Mouse (Mus musculus) gastrocnemius, postnatal 14 days (tissue): ENCODE results near the gene Cox5a. TPM values are rescaled to one million over a fixed set of nuclear protein-coding genes. Genes with fewer than 3 reads are reported as not detected.

Experiments used
- DNase-seq: peaks from one replicate; pipeline ENCODE4 v3.0.0; 2021; ENCODE audit warnings: mixed read lengths
- intact Hi-C: fragments of 180-260 bp; cut with DNase I; formaldehyde crosslinking; loops from one replicate; pipeline ENCODE4 v1.15.1; 2025; ENCODE audit warnings: low total_unique reads
- total RNA-seq, 2 experiments: library from RNA; stranded (reverse); gene quantifications; 2 replicates each; pipeline ENCODE4 v1.2.3; 2021

Cox5a gene
- total RNA-seq, 2 experiments from 2014 or later, result 1,175 to 1,382 TPM

DNA sequence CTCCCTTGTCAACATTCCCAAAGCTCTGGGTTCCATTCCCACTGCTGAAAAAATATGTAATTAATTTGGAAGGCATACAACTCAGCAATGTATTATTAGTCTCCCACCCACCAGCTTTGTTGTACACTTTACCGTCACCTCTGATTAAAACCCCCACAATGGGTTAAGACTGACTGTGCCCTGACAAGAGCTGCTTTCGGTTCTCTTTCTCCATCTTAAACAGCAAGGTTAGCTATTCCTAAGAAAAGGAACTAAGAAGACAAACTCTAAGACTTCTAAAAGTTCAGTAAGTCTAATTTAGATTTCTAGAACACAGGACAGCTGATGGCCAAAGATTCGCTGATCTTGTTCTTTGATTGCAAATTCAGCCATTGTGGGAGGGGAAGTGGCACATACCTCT is 36.1 kb downstream of the Cox5a start:
- no peak for DNase-seq
- intact Hi-C loops, result no loop called here

DNA sequence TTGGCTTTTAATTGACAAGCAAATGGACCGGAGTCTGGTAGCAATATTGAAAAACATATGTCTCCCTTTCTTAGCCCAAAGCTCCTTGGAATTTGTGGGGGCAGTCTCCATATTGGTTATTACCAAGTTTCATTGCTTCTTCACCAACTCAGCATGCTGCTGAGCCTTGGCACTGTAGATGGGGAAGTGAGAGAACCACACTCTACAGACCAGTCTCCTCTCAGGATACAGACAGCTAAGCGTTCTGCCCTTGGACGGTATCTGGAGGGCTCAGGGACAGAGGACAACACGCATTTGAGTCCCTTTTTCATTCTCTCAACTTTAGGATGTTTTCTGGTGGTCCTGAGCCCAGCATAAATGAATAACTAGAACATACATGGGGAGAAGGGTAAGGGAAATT is 37.6 kb downstream of the Cox5a start:
- intact Hi-C loops, result no loop called here
- no peak for DNase-seq

DNA sequence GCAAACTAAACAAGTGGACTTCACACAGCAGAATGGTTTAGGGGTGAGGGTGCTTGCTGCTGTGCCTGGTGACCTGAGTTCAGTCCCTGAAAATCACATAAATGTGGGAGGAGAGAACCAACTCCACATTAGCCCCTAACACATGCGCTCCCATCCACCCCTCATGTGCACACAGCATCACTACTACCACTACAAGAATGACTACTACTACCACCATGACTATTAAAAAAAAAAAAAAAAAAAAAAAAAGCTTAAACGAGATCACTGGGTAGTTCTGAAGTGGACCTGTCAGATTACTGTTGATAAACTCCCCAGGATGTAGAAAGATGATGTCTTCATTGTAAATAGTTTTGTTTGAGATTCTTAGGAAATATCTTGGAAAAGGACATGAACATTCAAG is 38.5 kb downstream of the Cox5a start:
- intact Hi-C loops, result no loop called here
- no peak for DNase-seq

DNA sequence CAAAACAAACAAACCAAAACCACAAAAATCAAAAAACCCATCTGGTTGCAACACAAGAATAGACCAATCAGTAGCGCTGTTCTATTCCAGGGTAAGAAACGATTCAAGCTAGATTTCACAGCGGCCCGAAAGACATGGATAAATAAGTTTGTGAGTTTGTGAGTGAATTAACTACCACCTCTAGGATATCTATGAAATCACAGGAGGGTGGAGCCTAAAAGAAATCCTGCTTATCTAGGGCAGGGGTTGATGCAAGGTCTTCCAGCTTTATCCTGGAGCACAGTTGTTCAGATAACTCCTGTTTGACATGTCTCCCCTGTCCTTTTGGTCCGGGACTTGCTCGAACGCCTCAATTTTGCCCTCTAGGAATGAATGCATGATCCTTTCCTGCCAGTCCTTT is 39.2 kb downstream of the Cox5a start:
- no peak for DNase-seq
- intact Hi-C loops, result no loop called here

DNA sequence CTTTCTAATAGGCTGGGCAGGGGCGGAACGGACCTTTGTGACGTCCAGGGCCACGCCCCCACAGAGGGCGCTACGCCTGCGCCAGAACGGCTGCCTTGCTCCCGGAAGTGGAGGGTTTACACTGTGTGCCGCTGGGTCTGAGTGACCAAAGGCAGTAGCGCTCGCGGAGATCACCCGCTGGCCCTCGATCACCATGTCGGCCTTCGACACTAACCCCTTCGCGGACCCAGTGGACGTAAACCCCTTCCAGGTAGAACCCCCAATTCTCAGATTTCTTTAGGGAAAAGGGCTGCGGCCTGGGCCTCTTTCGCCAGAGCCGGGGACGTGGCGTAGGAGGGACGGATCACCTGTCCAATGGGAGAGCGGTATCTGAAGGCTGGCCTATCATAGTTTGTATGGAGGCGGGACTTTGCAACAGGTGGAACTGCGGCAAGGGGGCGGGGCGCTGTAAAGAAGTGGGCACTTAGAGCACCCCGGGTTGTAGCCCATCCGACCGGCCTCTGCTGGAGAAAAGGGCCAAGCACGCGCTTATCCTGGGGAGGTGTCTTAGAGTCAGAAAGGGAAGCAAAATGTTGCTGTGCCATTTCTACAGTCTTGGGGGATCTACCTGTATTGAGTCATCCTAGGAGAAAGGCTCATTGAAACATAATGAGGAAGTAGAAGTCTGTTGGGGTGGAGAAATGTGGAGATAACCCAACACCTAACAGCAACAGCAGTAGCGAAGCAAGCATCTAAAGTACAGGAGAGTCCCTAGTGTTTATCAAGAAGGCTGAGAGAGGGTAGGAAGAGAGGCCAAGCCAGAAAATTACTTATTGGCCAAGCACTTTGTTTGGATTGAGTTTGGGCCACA is 40.0 kb downstream of the Cox5a start, which contains the start of gene Scamp2:
TSS of gene Scamp2 (plus strand) at position 83 of the 850 bp plus-strand sequence.
- intact Hi-C loops, result no loop called here
- peak; percentile 94 for DNase-seq

DNA sequence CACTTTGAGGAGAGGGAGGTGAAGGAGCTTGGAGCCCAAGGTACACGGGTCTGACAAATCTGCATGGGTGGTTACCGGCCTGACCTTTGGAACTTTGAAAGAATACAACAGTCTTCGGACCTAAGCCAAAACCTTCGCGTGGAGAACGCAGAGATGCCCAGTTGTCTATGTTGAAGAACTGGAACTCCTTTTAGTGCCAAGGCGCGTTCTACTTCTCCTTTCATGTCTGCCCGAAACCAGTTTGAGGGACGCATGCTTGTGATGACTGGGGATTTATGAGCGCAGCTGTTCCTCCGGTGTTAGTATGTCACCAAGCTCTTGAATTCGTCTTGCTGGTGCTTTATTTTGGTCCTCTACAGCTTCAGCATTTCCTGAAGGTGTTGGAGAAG is 40.6 kb downstream of the Cox5a start:
- intact Hi-C loops, result no loop called here
- DNase-seq, result no peak

DNA sequence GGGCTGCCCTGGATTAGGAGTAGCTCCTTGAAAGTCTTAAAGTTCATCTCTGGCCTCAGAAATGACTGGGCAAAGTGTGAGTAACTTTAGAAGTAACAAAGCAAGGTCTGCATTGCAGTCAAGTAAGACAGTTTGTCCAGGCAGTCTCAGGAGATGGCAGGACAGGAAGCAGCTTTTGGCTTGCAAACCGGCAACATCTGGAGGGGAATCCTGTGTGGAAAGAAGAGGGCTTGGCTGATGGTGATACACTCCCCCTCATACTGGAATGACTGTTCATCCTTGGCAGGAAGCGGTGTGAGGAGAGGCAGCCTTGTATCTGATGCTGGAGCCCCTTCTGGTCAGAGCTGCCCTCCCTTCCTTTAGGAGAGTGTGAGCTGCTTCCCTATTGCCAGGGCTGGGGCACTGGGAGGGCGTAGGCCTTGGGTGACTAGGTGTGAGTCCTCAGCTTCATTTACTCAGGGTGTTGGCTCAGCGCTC is 41.9 kb downstream of the Cox5a start:
- DNase-seq, result peak; percentile 73
- intact Hi-C loops, result no loop called here

DNA sequence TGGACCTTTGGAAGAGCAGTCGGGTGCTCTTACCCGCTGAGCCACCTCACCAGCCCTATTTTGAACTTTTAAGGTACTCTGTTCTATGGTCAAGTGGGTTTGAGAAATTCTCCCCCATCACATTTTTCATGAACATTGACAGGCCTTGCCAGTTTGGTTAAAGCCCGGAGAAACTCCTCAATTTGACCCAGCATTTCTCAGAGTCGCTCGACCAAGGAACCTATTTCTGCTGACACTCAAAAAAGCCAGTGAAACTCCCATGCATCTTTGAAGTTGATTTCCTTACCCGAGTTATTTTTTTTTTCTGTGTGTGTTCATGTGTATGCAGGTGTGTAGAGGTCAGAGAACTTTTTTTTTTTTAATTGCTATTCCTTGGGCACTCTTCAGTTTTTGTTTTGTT is 43.5 kb downstream of the Cox5a start:
- intact Hi-C loops, result no loop called here
- DNase-seq, result no peak

DNA sequence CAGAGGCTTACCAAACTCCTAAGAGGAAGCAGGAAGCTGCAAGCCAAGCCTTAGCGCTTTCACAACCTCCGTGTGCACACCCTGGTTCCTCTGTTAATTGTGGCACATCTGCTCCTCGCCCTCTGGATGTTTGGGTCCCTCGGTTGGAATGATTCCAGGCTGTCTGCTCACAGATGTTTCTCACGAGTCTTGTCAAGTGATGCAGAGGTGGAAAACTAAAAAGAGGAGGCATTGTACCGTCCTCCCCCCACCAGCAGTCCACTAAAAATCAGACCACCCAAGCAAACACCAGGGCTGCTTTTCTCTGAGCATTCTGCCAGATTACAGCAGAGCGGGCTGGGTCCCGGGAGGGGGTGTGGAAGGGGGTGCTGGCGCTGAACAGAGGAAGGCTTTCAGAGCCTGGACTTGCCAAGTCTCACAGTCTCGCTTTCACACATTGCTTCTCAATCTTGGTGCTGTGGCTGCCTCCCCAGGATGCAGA is 44.7 kb downstream of the Cox5a start:
- peak; percentile 68 for DNase-seq
- intact Hi-C loops, result no loop called here

DNA sequence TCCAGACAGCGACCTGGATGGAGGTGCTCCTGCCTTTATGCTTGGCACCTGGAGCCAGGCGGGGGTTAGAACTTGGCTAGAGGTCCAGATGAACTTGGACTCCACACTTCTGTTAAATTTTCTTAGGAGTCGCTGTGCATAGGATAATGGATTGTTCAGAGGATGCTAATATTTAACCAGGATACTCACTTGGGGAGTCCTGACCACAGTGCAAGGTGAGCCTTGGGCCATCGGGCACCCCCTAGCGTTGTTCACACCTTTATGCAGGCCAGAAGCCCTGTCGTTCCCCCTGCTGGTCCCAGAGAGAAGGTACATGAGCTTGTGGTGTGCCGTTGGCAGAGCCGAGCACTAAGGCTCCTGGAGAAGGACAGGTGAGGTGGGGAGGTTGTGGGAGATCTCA is 45.8 kb downstream of the Cox5a start:
- intact Hi-C loops, result no loop called here
- DNase-seq, result no peak

DNA sequence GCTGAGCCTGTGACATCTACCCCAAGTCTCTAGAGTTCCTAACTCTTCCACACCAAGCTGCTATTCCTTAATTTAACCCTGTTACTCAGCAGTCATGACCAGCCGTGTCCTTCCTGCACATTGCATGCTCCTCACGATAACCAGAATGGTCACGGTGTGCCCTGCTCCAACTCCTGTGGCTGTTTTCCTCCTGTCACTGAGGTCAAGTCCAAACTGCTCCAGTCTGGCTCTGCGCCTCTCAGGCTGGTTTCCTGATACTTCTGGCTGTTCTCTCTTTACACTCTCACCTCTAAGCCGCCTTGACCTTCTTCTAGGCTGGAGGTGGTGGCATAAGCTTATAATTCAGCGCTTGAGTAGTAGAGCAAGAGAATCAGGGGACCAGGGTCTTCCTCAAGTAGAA is 47.4 kb downstream of the Cox5a start:
- DNase-seq, result peak; percentile 44
- intact Hi-C loops, result no loop called here

DNA sequence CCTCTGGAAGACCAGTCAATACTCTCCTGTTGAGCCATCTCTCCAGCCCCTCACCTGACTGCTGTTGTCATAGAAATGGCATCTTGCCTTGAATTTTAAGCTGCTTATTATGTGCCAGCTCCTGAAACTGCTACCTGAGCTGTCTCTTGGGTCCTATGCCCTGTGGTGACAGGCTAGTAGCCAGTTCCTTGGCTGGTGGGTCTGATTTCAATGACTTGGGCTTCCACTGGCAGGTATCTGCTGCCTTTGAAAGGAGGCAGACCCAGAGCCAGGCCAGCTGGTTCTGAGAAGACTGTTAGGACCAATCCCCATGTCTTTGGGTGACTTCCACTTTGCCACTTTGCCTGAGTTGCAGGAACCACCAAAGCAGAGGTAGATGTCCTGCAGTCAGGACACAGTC is 53.3 kb downstream of the Cox5a start:
- intact Hi-C loops, result no loop called here
- DNase-seq, result no peak

DNA sequence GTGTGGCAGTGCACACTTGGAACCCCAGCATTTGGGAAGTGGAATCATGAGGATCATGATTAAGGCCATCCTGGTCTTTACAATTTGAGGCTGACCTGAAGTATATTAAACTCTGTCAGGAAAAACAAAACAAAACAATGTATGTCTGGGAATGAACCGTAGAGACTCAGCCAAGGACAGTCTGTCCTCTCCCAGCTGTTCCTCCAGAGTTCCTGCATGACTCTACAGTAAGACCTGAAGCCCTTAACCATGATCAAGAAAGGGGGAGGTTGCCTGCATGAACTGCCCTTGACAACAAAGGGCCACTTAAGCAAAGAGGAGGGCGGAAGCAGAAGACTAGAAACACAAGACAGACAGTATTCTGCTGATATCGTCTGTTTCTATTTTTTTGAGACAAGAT is 54.5 kb downstream of the Cox5a start:
- DNase-seq, result no peak
- intact Hi-C loops, result no loop called here

DNA sequence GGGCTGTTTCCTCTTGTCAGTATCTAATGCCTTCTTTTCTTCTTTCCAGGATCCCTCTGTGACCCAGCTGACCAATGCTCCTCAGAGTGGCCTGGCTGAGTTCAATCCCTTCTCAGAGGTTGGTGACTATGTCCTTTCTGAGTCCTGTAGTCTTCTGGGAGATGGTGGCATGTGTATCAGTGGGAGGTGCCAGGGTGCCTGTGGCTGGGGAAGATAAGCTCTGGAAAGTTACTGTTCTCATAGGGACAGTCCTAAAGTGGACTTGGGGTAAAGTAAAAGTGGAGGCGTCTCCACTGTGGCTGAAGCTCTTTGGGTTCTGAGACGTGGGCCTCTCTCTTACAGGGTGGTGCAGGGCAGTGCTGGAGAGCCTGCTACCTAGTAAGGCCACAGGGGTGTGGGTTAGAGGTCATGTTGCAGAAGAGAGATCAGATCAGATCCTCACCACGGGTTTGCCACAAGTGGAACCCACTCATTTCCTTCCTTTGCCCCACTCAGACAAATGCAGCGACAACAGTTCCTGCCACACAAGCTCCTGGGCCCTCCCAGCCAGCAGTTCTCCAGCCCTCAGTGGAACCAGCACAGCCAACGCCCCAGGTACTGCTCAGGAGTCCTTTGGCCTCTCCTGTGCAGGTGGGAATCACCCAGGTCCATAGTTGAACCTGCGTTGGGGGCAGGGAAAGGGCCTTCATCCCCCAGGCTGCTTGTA is 56.2 kb downstream of the Cox5a start:
- intact Hi-C loops, result no loop called here
- DNase-seq, result no peak

Other genes with a start within 250 kb of the Cox5a start
- gene Ppcdc, start 81.2 kb upstream of the Cox5a start, total RNA-seq, result 1 to 10 TPM; 7.3 to 7.6 TPM
- 1 to 10 TPM; 3.6 to 6.4 TPM for gene Scamp5, start 53.2 kb upstream of the Cox5a start, total RNA-seq
- not detected for gene Rpp25, start 17.2 kb upstream of the Cox5a start, total RNA-seq
- 1 to 10 TPM; 4.5 to 6.1 TPM for gene Fam219b, start 16.3 kb downstream of the Cox5a start, total RNA-seq
- 10 to 100 TPM; 69.8 to 87.0 TPM for gene Mpi, start 31.5 kb downstream of the Cox5a start, total RNA-seq
- gene Scamp2, start 39.7 kb downstream of the Cox5a start, total RNA-seq, result 10 to 100 TPM; 44.2 to 45.0 TPM
- 1 to 10 TPM; 3.4 to 4.3 TPM for gene Ulk3, start 68.2 kb downstream of the Cox5a start, total RNA-seq
- not detected for gene Cplx3, start 85.0 kb downstream of the Cox5a start, total RNA-seq
- gene Lman1l, start 99.5 kb downstream of the Cox5a start, total RNA-seq, result not detected
- gene Csk, start 132.4 kb downstream of the Cox5a start, total RNA-seq, result 10 to 100 TPM; 14.5 to 19.3 TPM
- gene Cyp1a2, start 162.4 kb downstream of the Cox5a start, total RNA-seq, result not detected
- under 1 TPM; 0.16 to 0.37 TPM for gene Cyp1a1, start 166.7 kb downstream of the Cox5a start, total RNA-seq
- 1 to 10 TPM; 6.4 to 6.7 TPM for gene Edc3, start 187.3 kb downstream of the Cox5a start, total RNA-seq
- gene Clk3, start 244.6 kb downstream of the Cox5a start, total RNA-seq, result 10 to 100 TPM; 36.2 to 36.5 TPM